Mouse (Mus musculus) bone marrow, adult 2 months (tissue): Measurements from ENCODE around the gene Rfx8. TPM values are rescaled to one million over a fixed set of nuclear protein-coding genes. Genes with fewer than 3 reads are reported as not detected.

Experiments used
- H3K27ac ChIP-seq: fragments of 200-500 bp; 2 replicates; pipeline ENCODE4 v1.5.1; 2012; ENCODE audit warnings: low read depth, mild to moderate bottlenecking, control low read depth, inconsistent platforms, low read length; ENCODE audit not compliant: control insufficient read depth, poor library complexity, insufficient read depth
- H3K4me1 ChIP-seq: fragments of 200-500 bp; 2 replicates; pipeline ENCODE4 v1.6.1; 2011; ENCODE audit warnings: low read length; ENCODE audit not compliant: control insufficient read depth, insufficient read depth
- H3K4me3 ChIP-seq: fragments of 200-500 bp; replicated peaks from 2 replicates; pipeline ENCODE3; 2011; ENCODE audit warnings: mild to moderate bottlenecking, low read depth, low read length, control low read depth; ENCODE audit not compliant: control insufficient read depth
- CTCF ChIP-seq: fragments of 200-500 bp; IDR thresholded peaks from 2 replicates; pipeline ENCODE4 v1.5.1; 2011; ENCODE audit warnings: low read length, control low read depth; ENCODE audit not compliant: control insufficient read depth, insufficient read depth
- POLR2A ChIP-seq: fragments of 200-500 bp; IDR thresholded peaks from 2 replicates; pipeline ENCODE4 v1.6.1; 2011; ENCODE audit warnings: low read depth, mild to moderate bottlenecking, control low read depth, low read length, borderline replicate concordance; ENCODE audit not compliant: control insufficient read depth
- WGBS: fragments of 180-500 bp; shearing (Covaris S2); methylation state at CpG from one replicate; pipeline ENCODE4 v1.1.7; 2018; 5-methylcytosine and 5-hydroxymethylcytosine counted together
- polyA plus RNA-seq: library from polyadenylated mRNA; stranded (reverse); fragments of >200 nt; gene quantifications from 2 replicates; pipeline ENCODE4 v1.2.4, GENCODE M21; 2011; ENCODE audit warnings: low replicate concordance; ENCODE audit not compliant: missing spikeins, insufficient read depth, insufficient read length

Gene Rfx8
- polyA plus RNA-seq, 1 experiment, result not detected

GRCm38 (mm10) chr1:39759231-39760175 lies 38.7 kb upstream of the Rfx8 start:
- TF ChIP-seq CTCF (no peak), POLR2A (no peak)
- Histone ChIP-seq H3K4me3 (no peak overlapping the region), H3K4me1 (0 out of 2 replicates have a peak, but pooled peaks cover 2% of the 10 kb centered on the region), H3K27ac (no peak overlapping the region)
- WGBS, result 30% methylated on average over 9 of the region's 9 CpGs

GRCm38 (mm10) chr1:39758244-39758643 lies 37.4 kb upstream of the Rfx8 start:
- TF ChIP-seq POLR2A (no peak), CTCF (no peak)
- 0 out of 2 replicates have a peak, but pooled peaks cover 2% of the 10 kb centered on the region for H3K4me1 ChIP-seq
- WGBS, result 83% methylated on average over 9 of the region's 9 CpGs
- H3K27ac ChIP-seq, result no peak overlapping the region
- no peak overlapping the region for H3K4me3 ChIP-seq

- Histone ChIP-seq H3K4me1 (0 out of 2 replicates have a peak, but pooled peaks cover 2% of the 10 kb centered on the region), H3K4me3 (no peak overlapping the region), H3K27ac (no peak overlapping the region)
- TF ChIP-seq POLR2A (no peak), CTCF (no peak)
- WGBS, result 78% methylated on average over 11 of the region's 11 CpGs
Measured at GRCm38 (mm10) chr1:39756952-39757351, 36.2 kb upstream of the Rfx8 start.

- no peak overlapping the region for H3K4me3 ChIP-seq
- H3K27ac ChIP-seq, result no peak overlapping the region
- TF ChIP-seq CTCF (no peak), POLR2A (no peak)
- 30% methylated on average over 13 of the region's 13 CpGs for WGBS
- H3K4me1 ChIP-seq, result no peaks in the 10 kb centered on the region
Measured at GRCm38 (mm10) chr1:39754224-39754957, 33.6 kb upstream of the Rfx8 start.

DNA sequence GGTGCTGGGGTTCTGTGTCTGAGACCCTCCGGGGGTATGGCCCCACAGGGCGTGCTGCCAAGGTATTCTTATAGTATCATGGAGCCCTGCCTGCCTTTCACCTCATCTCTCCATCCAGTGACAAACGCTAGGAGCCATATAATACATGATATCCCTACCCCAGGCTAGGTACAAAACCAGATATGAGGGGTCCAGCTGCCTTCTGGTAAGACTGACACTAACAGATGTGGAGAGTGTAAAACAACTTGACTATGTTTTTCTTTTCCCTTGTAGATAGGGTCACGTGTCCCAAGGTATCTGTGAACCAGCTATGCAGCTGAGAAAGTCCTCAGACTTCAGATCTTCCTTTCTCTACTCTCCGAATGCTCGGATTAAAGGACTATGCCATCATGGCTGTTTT lies 30.7 kb upstream of the Rfx8 start:
- WGBS, result 85% methylated on average over 6 of the region's 6 CpGs
- Histone ChIP-seq H3K4me1 (no peaks in the 10 kb centered on the region; the same call in 1 of the 2 replicates), H3K4me3 (no peak overlapping the region), H3K27ac (no peak overlapping the region)
- TF ChIP-seq POLR2A (no peak), CTCF (no peak)

DNA sequence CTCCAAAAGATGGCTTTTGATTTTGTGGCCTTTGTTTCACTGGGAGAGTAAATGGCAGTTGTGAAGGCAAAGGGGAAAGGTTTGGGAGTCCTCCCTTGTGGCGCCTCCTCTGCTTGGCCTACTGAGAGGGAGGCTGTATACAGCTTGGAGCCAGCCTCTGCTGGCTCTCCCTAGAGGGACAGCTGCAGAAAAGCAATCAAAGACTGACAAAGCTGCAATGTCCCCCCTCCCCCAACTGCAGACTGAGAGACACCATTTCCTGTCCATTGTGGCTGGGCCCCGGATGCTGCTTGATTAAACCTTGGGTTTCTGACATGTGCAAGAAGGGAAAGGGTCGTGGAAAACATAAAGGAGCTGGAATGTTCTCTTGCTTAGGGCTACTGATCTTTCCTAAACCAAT lies 28.9 kb upstream of the Rfx8 start:
- Histone ChIP-seq H3K4me3 (no peak overlapping the region), H3K27ac (no peak overlapping the region), H3K4me1 (no peaks in the 10 kb centered on the region; the same call in 1 of the 2 replicates)
- TF ChIP-seq CTCF, result no peak
- TF ChIP-seq POLR2A, result no peak
- WGBS, result 22% methylated on average over 3 of the region's 3 CpGs

DNA sequence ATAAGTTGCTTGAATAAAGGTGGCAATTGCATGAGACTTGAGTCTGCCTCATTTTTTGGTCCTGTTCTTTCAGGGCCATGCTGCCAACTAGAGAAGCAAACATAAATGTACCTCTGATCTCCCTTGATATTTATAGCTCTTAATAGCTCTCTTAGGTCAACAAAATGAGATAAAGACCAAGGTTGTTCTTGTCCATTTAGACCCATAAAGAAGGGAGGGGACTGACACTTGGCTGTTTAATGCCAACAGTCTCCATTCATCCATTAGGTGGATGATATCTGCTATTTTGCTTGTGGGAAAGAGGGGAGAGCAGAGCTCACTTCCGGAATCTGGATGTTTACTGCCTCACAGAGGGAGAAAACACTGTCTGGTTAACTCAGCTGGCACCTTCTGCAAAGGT lies 28.4 kb upstream of the Rfx8 start:
- Histone ChIP-seq H3K4me1 (no peaks in the 10 kb centered on the region; the same call in 1 of the 2 replicates), H3K4me3 (no peak overlapping the region), H3K27ac (no peak overlapping the region)
- TF ChIP-seq CTCF, result no peak
- no peak for TF ChIP-seq POLR2A
- 54% methylated on average over 1 of the region's 1 CpGs for WGBS

- WGBS, result 80% methylated on average over 6 of the region's 6 CpGs
- Histone ChIP-seq H3K4me1 (no peaks in the 10 kb centered on the region; the same call in 1 of the 2 replicates), H3K4me3 (no peak overlapping the region), H3K27ac (no peak overlapping the region)
- TF ChIP-seq CTCF, result no peak
- TF ChIP-seq POLR2A, result no peak
Measured at GRCm38 (mm10) chr1:39748666-39749065, 27.9 kb upstream of the Rfx8 start.
